Mouse (Mus musculus) bone marrow macrophage, adult 2 months (primary cell): ENCODE results near the gene Cp.

Experiments
- CTCF ChIP-seq: IDR thresholded peaks from 2 replicates; pipeline ENCODE4 v1.5.1; 2012; ENCODE audit warnings: low read depth, mild to moderate bottlenecking, low read length, moderate library complexity
- POLR2A ChIP-seq: IDR thresholded peaks from 2 replicates; pipeline ENCODE4 v1.6.1; 2012; ENCODE audit warnings: mild to moderate bottlenecking, low read depth, low read length, borderline replicate concordance

DNA sequence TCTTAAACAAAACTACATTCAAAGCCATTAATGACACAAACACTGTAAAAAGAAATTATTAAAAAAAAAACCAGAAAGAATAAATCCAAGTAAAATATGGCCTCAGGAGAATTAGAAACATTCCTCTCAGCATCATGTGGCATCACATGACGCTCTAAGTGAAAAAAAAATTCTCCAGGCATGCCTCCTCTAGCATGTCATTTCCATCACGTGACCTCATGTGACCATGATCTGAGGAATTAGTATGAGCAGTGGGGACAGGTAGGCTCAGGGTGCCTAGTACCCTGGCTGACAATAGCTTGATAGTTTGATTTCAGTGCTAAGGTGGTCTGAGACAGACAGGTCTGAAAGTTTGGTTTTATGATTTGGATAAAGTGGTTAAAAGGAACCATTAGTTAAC lies 24.3 kb downstream of the Cp start:
- no peak for TF ChIP-seq CTCF
- TF ChIP-seq POLR2A: no peak
